Comparison of ENCODE assay signal across 10 mouse cellular contexts in the genomic region with DNA sequence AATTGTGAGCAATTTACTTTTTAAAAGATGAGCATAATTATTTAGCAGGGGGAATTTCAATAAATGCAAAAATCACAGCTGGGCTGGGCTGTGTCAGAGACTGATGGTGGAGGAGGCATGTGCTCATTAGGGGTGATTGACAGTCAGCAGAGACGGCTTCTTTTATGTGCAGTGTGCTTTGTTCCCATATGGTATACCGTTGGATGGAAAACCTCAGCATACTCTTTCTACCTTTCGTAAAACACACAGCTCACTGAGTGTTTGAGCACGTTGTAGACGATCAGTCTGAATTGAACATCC.
A peak's percentile ranks its signal among the peaks of the same experiment; 100 is the strongest.
DNase-seq lines count a peak whose midpoint lies in the region; ATAC-seq lines count a peak whose summit lies in the region.
"Had no signal": no experiment of that assay in that cellular context is flagged by ENCODE, and none has a peak within 500 bp of the region (broad histone marks: within the 10 kb centered on the region; RNA-seq: fewer than 3 reads in every experiment).

No protein-coding gene starts in this region.

- 12% methylated on average over 5 of the region's 5 CpGs for WGBS in forebrain, embryonic 15.5 days
- 30% methylated on average over 5 of the region's 5 CpGs for WGBS in neural tube, embryonic 14.5 days

- H3K9me3 ChIP-seq in forebrain, embryonic 15.5 days: no peaks in the 10 kb centered on the region
- H3K9me3 ChIP-seq in neural tube, embryonic 14.5 days (ENCODE audit: control insufficient read depth, low read length): no peaks in the 10 kb centered on the region
- H3K9me3 ChIP-seq: limb, embryonic 15.5 days; lung, embryonic 15.5 days had no signal

- H3K36me3 ChIP-seq in forebrain, embryonic 15.5 days: no peaks in the 10 kb centered on the region
- H3K36me3 ChIP-seq in neural tube, embryonic 14.5 days (ENCODE audit: control insufficient read depth, insufficient read depth, low read length): no peaks in the 10 kb centered on the region
- H3K36me3 ChIP-seq: limb, embryonic 15.5 days; lung, embryonic 15.5 days had no signal

- H3K4me1 ChIP-seq in forebrain, embryonic 15.5 days: peaks cover 14% of the 10 kb centered on the region
- no peaks in the 10 kb centered on the region for H3K4me1 ChIP-seq in neural tube, embryonic 14.5 days (ENCODE audit: control insufficient read depth, insufficient read depth, low read length)
- H3K4me1 ChIP-seq: limb, embryonic 15.5 days; lung, embryonic 15.5 days had no signal

- peak overlapping the region; percentile 14; the same call in 1 of the 2 replicates for H3K4me2 ChIP-seq in forebrain, embryonic 15.5 days (replicated peaks)
- no peak overlapping the region for H3K4me2 ChIP-seq in neural tube, embryonic 14.5 days (ENCODE audit: low read depth, low read length)
- H3K4me2 ChIP-seq: limb, embryonic 15.5 days; lung, embryonic 15.5 days had no signal

- H3K4me3 ChIP-seq in forebrain, embryonic 15.5 days: no peak overlapping the region
- H3K4me3 ChIP-seq in neural tube, embryonic 14.5 days (ENCODE audit: low read depth, low read length): no peak overlapping the region
- H3K4me3 ChIP-seq: limb, embryonic 15.5 days; lung, embryonic 15.5 days had no signal

- no peak overlapping the region for H3K9ac ChIP-seq in forebrain, embryonic 15.5 days (replicated peaks)
- H3K9ac ChIP-seq in neural tube, embryonic 14.5 days (replicated peaks; ENCODE audit: low read depth, low read length): no peak overlapping the region
- H3K9ac ChIP-seq: limb, embryonic 15.5 days; lung, embryonic 15.5 days had no signal

- ATAC-seq in forebrain, embryonic 15.5 days (replicated peaks): peak; percentile 97
- ATAC-seq in neural tube, embryonic 14.5 days (ENCODE audit: low read depth): peak; percentile 79
- ATAC-seq in monocyte, adult 5-6 weeks (replicated peaks; ENCODE audit: insufficient number of reproducible peaks, low FRiP score, low TSS enrichment, poor library complexity, severe bottlenecking): no peak

- no peaks in the 10 kb centered on the region for H3K27me3 ChIP-seq in forebrain, embryonic 15.5 days
- H3K27me3 ChIP-seq in neural tube, embryonic 14.5 days (ENCODE audit: control insufficient read depth, insufficient read depth, low read length): no peaks in the 10 kb centered on the region
- H3K27me3 ChIP-seq: limb, embryonic 15.5 days; lung, embryonic 15.5 days had no signal

- peak; percentile 33 for DNase-seq in layer of hippocampus, adult 11-12 months (ENCODE audit: low spot score)
- DNase-seq in layer of hippocampus, postnatal 36 days: no peak
- DNase-seq in layer of hippocampus, adult 9-11 months: peak; percentile 53
- no peak for DNase-seq in cerebellum, adult 9-11 months
- DNase-seq in thymus, postnatal 36 days: no peak

- peak overlapping the region; percentile 50 for H3K27ac ChIP-seq in forebrain, embryonic 15.5 days (replicated peaks)
- no peak overlapping the region for H3K27ac ChIP-seq in neural tube, embryonic 14.5 days (ENCODE audit: low read depth, low read length)
- H3K27ac ChIP-seq: limb, embryonic 15.5 days; lung, embryonic 15.5 days had no signal

Comparison
In these comparisons a context has a peak if more than half of its experiments do, and no peak if none do; other contexts are left out.
1. DNase-seq: peak in layer of hippocampus, adult 11-12 months (single experiment) and layer of hippocampus, adult 9-11 months (single experiment); none in layer of hippocampus, postnatal 36 days (0 of 2), cerebellum, adult 9-11 months (single experiment) and thymus, postnatal 36 days (0 of 2).